Mouse (Mus musculus): ENCODE data around the gene Btbd35f22. TPM values are rescaled to one million over a fixed set of nuclear protein-coding genes. Genes with fewer than 3 reads are reported as not detected.
"Not testable (repeated sequence)": the region's sequence is repeated elsewhere in the genome, so short reads cannot be mapped to it uniquely, and the experiment has no call there.

Btbd35f22 gene
- polyA plus RNA-seq (2015; fragmentation: Nextera tagmentation; extraction: Ambion mirVana): not detected in 2 replicates

GRCm38 (mm10) chrX:32047529-32047928, at the start of gene Btbd35f22:
Gene Btbd35f22, plus strand, starts transcription at chrX:32047829.
- no CpG with 5 or more reads among the region's 3 CpGs for WGBS
- not testable (repeated sequence) for ATAC-seq (replicated peaks); H3K9me3 ChIP-seq

More at GRCm38 (mm10) chrX:32047529-32047928, at the start of gene Btbd35f22:
- not testable (repeated sequence) for H3K27ac ChIP-seq (replicated peaks); H3K4me2 ChIP-seq (replicated peaks); H3K4me3 ChIP-seq; H3K4me1 ChIP-seq; H3K9ac ChIP-seq (replicated peaks); H3K36me3 ChIP-seq; H3K27me3 ChIP-seq

Other genes starting within 250 kb of the Btbd35f22 start
- not detected in 2 replicates for gene Gm21637, start 85.8 kb upstream of the Btbd35f22 start, polyA plus RNA-seq (2015; fragmentation: Nextera tagmentation; extraction: Ambion mirVana)
- not detected in 2 replicates for gene Btbd35f2, start 230.6 kb downstream of the Btbd35f22 start, polyA plus RNA-seq (2015; fragmentation: Nextera tagmentation; extraction: Ambion mirVana)

All from forebrain, embryonic 15.5 days (tissue).